Mouse (Mus musculus) layer of hippocampus, adult 2 months (tissue): ENCODE measurements around the gene Tomm40. TPM values are rescaled to one million over a fixed set of nuclear protein-coding genes. Genes with fewer than 3 reads are reported as not detected.

ENCODE experiments used
- DNase-seq, 2 experiments: peaks; one replicate each; pipeline ENCODE4 v3.0.0; 2022; ENCODE audit warnings: low spot score in 2 of 2
- H3K27ac ChIP-seq: fragments of 200-600 bp; 2 replicates; pipeline ENCODE4 v1.8.1; 2022
- H3K4me3 ChIP-seq: fragments of 200-600 bp; 2 replicates; pipeline ENCODE4 v1.8.1; 2022; ENCODE audit warnings: mild to moderate bottlenecking
- CTCF ChIP-seq: fragments of 200-600 bp; conservative IDR thresholded peaks from 2 replicates; pipeline ENCODE4 v1.8.1; 2022; ENCODE audit warnings: antibody characterized with exemption, mild to moderate bottlenecking, moderate library complexity
- total RNA-seq, 2 experiments: library from RNA; stranded (reverse); gene quantifications; 2 replicates each; pipeline ENCODE4 v1.2.3; 2021

Tomm40 gene
- total RNA-seq, 2 experiments from 2014 or later, result 110 TPM

GRCm38 (mm10) chr7:19740269-19740668, 25.0 kb upstream of the Tomm40 start:
- Histone ChIP-seq H3K4me3 (no peak overlapping the region), H3K27ac (no peak overlapping the region)
- TF ChIP-seq CTCF, result peak; percentile 50
- DNase-seq, result no peak

- no peak for DNase-seq
- H3K27ac ChIP-seq, result no peak overlapping the region
- TF ChIP-seq CTCF, result peak; percentile 48
- no peak overlapping the region for H3K4me3 ChIP-seq
Observed at GRCm38 (mm10) chr7:19738771-19739170, 23.5 kb upstream of the Tomm40 start.

DNA sequence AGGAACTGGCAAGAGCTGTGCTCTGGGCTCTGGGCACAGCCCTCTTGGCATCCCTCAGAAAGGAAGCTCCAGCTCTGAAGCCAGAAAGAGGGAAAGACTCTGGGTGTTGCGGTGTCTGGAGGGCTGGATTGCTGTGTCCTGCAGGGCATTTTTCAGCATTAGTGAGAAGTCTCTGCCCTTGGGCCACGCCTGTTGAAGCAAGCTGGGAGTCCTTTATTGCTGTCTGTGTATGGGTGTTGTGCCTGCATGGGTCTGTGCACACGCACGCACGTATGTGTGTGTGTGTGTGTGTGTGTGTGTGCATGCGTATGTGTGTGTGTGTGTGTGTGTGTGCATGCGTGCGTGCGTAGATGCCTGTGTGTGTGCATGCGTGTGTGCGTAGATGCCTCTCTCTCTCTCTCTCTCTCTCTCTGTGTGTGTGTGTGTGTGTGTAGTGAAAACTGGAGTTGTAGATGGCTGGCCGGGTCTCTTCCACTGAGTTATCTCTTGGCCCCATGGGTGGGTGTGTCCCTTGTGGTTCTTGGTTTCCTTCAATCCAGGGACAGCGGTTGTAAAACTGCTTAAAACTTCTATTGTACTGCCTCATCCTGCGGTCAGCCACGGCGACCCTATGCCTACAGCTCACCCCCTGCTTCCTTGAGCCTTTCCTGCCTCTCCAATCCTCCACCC, 21.3 kb upstream of the Tomm40 start:
- Histone ChIP-seq H3K4me3 (no peak overlapping the region), H3K27ac (no peak overlapping the region)
- DNase-seq, result no peak
- no peak for TF ChIP-seq CTCF

DNA sequence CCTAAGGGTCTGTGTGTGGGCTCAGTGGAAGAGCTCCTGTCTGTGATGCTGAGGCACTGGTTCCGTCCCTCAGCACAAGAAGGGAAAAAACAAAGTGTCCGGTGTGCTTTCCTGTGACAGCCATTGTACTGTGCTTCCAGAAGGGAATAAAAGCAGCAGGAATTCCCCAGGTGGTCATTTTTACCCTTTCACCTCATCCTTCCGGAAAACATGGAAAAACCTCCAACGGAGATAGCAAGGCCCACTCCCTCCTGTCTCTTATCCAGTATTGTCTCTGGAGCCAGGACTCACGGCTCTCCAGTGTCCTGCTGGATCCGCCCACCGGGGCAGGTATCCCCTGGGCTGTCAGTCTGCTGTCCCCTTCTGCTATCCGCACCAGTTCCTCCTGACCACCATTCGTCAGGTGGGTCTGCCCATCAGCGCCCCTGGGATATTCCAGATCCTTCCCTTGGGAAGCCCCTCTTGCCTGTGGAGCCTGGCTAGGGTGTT, 19.0 kb upstream of the Tomm40 start:
- H3K4me3 ChIP-seq, result no peak overlapping the region
- no peak for TF ChIP-seq CTCF
- no peak overlapping the region for H3K27ac ChIP-seq
- DNase-seq, result no peak

DNA sequence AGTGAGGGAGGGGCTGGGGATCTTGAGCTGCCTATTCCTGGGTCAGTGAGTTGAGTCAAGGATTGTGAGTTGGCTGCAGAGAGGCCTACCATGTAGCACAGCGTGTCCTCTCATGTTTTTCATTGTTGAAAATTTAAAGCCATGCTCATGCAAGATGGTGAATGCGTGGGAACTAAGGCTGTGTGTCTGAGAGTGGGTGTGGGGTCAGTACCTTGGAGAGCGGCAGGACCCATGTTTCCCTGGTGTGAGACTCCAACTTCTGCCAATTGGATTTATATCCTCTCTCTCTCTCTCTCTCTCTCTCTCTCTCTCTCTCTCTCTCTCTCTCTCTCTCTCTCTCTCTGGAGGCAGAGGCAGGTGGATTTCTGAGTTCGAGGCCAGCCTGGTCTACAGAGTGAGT, 11.3 kb upstream of the Tomm40 start:
- Histone ChIP-seq H3K4me3 (no peak overlapping the region), H3K27ac (no peak overlapping the region)
- DNase-seq, result no peak
- TF ChIP-seq CTCF, result no peak

- DNase-seq, result no peak
- Histone ChIP-seq H3K4me3 (no peak overlapping the region), H3K27ac (no peak overlapping the region)
- TF ChIP-seq CTCF, result no peak
Observed at GRCm38 (mm10) chr7:19724167-19724566, 8.9 kb upstream of the Tomm40 start.

DNA sequence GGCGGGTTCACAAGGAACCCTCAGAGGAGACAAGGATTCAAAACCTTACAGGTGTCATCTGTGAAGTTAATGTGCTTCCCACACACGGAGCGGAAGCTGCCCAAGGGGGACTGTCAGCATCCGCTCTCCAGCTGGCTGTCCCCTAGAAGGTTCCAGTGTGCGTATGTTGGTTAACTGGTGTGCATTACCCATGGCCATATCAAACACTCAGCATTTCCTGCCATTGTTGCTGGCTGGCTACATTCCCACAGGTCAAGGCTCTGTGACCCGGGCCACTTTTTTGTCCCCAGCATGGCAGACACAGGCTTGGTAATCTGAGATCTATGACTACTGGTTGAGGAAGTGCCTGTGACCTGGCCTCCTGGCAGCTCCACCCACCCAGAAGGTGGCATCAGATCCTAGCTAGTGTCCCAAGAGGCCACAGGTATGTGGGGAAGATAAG, 7.5 kb upstream of the Tomm40 start:
- TF ChIP-seq CTCF, result no peak
- DNase-seq, result no peak
- H3K4me3 ChIP-seq, result no peak overlapping the region
- H3K27ac ChIP-seq, result no peak overlapping the region

GRCm38 (mm10) chr7:19719200-19719599, 4.0 kb upstream of the Tomm40 start:
- no peak for DNase-seq
- H3K27ac ChIP-seq, result no peak overlapping the region
- no peak for TF ChIP-seq CTCF
- H3K4me3 ChIP-seq, result no peak overlapping the region

DNA sequence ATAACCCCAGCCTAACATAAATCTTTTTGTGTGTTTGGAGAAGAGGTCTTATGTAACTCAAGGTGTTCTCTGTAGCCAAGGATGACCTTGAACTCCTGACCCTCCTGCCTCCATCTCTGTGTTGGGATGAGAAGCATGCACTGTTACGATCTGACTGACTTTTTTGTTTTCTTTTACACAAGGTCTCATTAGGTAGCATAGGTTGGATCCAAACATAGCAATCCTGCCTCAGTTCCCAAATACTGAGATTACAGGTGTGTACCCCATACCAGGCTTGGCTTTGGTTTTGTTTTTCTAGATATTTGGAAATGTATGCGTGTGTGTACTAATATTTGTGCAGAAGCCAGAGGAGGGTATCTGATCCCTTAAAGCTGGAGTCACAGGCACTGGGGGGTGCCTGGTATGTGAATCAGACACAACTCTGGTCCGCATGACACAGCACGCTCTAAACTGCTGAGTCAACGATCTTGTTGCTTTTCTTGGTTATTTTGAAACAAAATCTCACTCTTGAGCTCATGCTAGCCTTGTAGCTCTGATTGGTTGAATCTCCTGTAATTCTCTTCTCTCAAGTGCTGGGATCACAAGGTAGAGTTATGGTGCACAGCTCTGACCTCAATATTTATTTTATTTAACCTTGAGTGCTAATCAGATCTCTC, 3.2 kb upstream of the Tomm40 start:
- TF ChIP-seq CTCF, result no peak
- no peak for DNase-seq
- no peak overlapping the region for H3K27ac ChIP-seq
- no peak overlapping the region for H3K4me3 ChIP-seq

GRCm38 (mm10) chr7:19717346-19717745, 2.1 kb upstream of the Tomm40 start:
- no peak for DNase-seq
- no peak overlapping the region for H3K27ac ChIP-seq

GRCm38 (mm10) chr7:19716822-19717221, 1.6 kb upstream of the Tomm40 start:
- DNase-seq, result no peak
- no peak for TF ChIP-seq CTCF
- peak overlapping the region; percentile 90; the same call in 1 of the 2 replicates for H3K27ac ChIP-seq
- no peak overlapping the region for H3K4me3 ChIP-seq

More at GRCm38 (mm10) chr7:19717346-19717745, 2.1 kb upstream of the Tomm40 start:
- TF ChIP-seq CTCF, result no peak
- H3K4me3 ChIP-seq, result no peak overlapping the region

DNA sequence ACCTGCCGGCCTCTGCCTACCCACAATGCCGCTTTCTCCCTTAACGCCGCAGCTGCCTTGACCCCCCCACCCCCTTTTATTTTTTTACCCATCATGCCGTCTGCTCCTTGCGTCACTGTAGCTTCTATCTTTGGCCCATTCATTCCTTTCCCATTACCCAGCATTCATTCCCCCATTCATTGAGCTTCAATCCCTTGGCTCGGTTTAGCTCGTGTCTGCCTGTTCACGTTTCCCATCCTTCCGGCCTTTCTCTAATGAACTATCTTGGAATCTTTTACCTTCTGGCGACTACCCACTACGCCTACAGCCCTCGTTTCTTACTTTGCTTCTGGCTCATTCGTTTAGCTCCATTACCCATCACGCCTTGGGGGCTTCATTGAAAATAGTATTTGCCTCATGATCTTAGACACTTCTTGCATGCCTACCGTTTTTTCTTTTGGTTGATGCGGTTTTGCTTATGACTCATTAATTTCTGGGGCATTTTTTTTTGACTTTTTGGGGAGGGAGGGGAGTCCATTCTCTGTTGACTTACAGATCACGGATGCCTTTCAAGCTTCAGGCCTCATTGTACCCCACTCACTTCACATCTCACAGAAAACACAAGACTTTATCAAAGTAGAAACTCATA, 931 bp upstream of the Tomm40 start:
- no peak for DNase-seq
- TF ChIP-seq CTCF, result no peak
- H3K27ac ChIP-seq, result peak overlapping the region; percentile 90
- H3K4me3 ChIP-seq, result peak overlapping the region; percentile 53

DNA sequence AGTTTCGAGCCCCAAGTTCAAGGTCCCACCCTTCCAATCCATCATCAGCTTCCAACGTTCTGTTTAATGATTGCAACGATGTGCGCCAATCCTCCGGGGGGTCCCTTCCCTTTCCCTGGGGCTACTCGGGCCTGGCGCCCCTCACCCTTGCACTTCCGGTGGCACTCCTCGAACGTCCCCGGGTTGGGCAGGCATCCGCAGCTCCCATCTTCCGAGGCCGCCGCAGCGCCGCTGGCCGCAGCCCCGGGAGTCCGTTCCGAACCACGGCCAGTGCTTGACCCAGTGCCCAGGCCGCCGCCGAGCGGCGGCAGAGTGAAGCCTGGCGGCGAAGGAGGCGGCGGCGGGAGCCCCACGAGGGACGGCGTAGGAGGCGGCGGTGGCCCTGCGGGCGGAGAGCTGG, 402 bp downstream of the Tomm40 start:
- peak overlapping the region; percentile 95 for H3K27ac ChIP-seq
- no peak for TF ChIP-seq CTCF
- DNase-seq, result peak in 1 of 2 experiments; percentile 31
- peak overlapping the region; percentile 95 for H3K4me3 ChIP-seq
